Mouse (Mus musculus) neural tube, embryonic 11.5 days (tissue): Measurements from ENCODE around the gene Tmem30a. TPM values are rescaled to one million over a fixed set of nuclear protein-coding genes. Genes with fewer than 3 reads are reported as not detected.

ENCODE experiments used
- ATAC-seq: fragments of 200-750 bp; cut with Nextera tagmentation; 2 replicates; pipeline ENCODE4 v1.8.0; 2017; ENCODE audit warnings: moderate number of reproducible peaks, mild to moderate bottlenecking, moderate TSS enrichment, moderate library complexity; ENCODE audit not compliant: insufficient read depth, low FRiP score, low TSS enrichment
- DNase-seq: peaks from one replicate; pipeline ENCODE4 v3.0.0-alpha.2; 2015; ENCODE audit warnings: low spot score
- H3K27ac ChIP-seq: fragments of 300-500 bp; sonication (generic); 2 replicates; pipeline ENCODE4 v1.5.1; 2014; ENCODE audit warnings: low read depth, mild to moderate bottlenecking, low read length
- H3K27me3 ChIP-seq: fragments of 300-500 bp; sonication (generic); 2 replicates; pipeline ENCODE4 v1.6.1; 2014; ENCODE audit warnings: mild to moderate bottlenecking, low read length, mixed read lengths; ENCODE audit not compliant: control insufficient read depth, insufficient read depth
- H3K36me3 ChIP-seq: fragments of 300-500 bp; sonication (generic); 2 replicates; pipeline ENCODE4 v1.6.1; 2014; ENCODE audit warnings: mild to moderate bottlenecking, low read length, moderate library complexity, mixed read lengths; ENCODE audit not compliant: control insufficient read depth, insufficient read depth
- H3K4me1 ChIP-seq: fragments of 300-500 bp; sonication (generic); 2 replicates; pipeline ENCODE4 v1.6.1; 2014; ENCODE audit warnings: low read length, mixed read lengths; ENCODE audit not compliant: control insufficient read depth, insufficient read depth
- H3K4me2 ChIP-seq: fragments of 300-500 bp; sonication (generic); 2 replicates; pipeline ENCODE4 v1.6.1; 2014; ENCODE audit warnings: low read depth, mild to moderate bottlenecking, moderate library complexity
- H3K4me3 ChIP-seq: fragments of 300-500 bp; sonication (generic); 2 replicates; pipeline ENCODE4 v1.5.1; 2014; ENCODE audit warnings: low read depth, low read length
- H3K9ac ChIP-seq: fragments of 300-500 bp; sonication (generic); 2 replicates; pipeline ENCODE4 v1.6.1; 2014; ENCODE audit warnings: mild to moderate bottlenecking, low read length
- H3K9me3 ChIP-seq: fragments of 300-500 bp; sonication (generic); 2 replicates; pipeline ENCODE4 v1.6.1; 2016; ENCODE audit warnings: low read length; ENCODE audit not compliant: control insufficient read depth
- WGBS: fragments of 180-500 bp; shearing (Covaris S2); extraction: QIAGEN DNeasy Blood & Tissue Kit; methylation state at CpG from one replicate; pipeline ENCODE4 v1.1.7; 2014; 5-methylcytosine and 5-hydroxymethylcytosine counted together
- polyA plus RNA-seq: library from polyadenylated mRNA; unstranded; fragments of >200 nt; fragmentation: Nextera tagmentation; extraction: Ambion mirVana; gene quantifications from 2 replicates; pipeline ENCODE4 v1.2.1, GENCODE M21; 2014

Tmem30a gene
- polyA plus RNA-seq, 1 experiment from 2014 or later = 100.0 TPM

GRCm38 (mm10) chr9:79823856-79824255, 30.5 kb upstream of the Tmem30a start:
- Histone ChIP-seq H3K4me3 (no peak overlapping the region), H3K27ac (no peak overlapping the region), H3K9me3 (no peaks in the 10 kb centered on the region), H3K4me1 (no peaks in the 10 kb centered on the region), H3K4me2 (no peak overlapping the region), H3K9ac (no peak overlapping the region), H3K27me3 (no peaks in the 10 kb centered on the region), H3K36me3 (no peaks in the 10 kb centered on the region)
- ATAC-seq (0 out of 2 replicates have a peak, but pooled peaks have one; percentile 28), DNase-seq (no peak)
- WGBS = 41% methylated on average over 2 of the region's 2 CpGs

- DNase-seq = peak; percentile 31
- Histone ChIP-seq H3K9me3 (no peaks in the 10 kb centered on the region), H3K4me3 (no peak overlapping the region), H3K9ac (no peak overlapping the region), H3K4me1 (no peaks in the 10 kb centered on the region), H3K36me3 (0 out of 2 replicates have a peak, but pooled peaks cover 3% of the 10 kb centered on the region), H3K27ac (no peak overlapping the region), H3K4me2 (no peak overlapping the region), H3K27me3 (no peaks in the 10 kb centered on the region)
- peak; percentile 80 for ATAC-seq
- 40% methylated on average over 4 of the region's 4 CpGs for WGBS
Measured at GRCm38 (mm10) chr9:79823438-79823837, 30.1 kb upstream of the Tmem30a start.

- Histone ChIP-seq H3K36me3 (0 out of 2 replicates have a peak, but pooled peaks cover 4% of the 10 kb centered on the region), H3K9me3 (no peaks in the 10 kb centered on the region), H3K27ac (no peak overlapping the region), H3K4me3 (no peak overlapping the region), H3K4me1 (no peaks in the 10 kb centered on the region), H3K27me3 (no peaks in the 10 kb centered on the region), H3K9ac (no peak overlapping the region), H3K4me2 (no peak overlapping the region)
- WGBS = 89% methylated on average over 5 of the region's 5 CpGs
- ATAC-seq = no peak
- no peak for DNase-seq
Measured at GRCm38 (mm10) chr9:79816464-79816863, 23.2 kb upstream of the Tmem30a start.

GRCm38 (mm10) chr9:79816013-79816412, 22.7 kb upstream of the Tmem30a start:
- Histone ChIP-seq H3K4me3 (no peak overlapping the region), H3K9me3 (no peaks in the 10 kb centered on the region), H3K4me2 (no peak overlapping the region), H3K4me1 (no peaks in the 10 kb centered on the region), H3K27me3 (no peaks in the 10 kb centered on the region), H3K9ac (no peak overlapping the region), H3K36me3 (0 out of 2 replicates have a peak, but pooled peaks cover 4% of the 10 kb centered on the region), H3K27ac (no peak overlapping the region)
- WGBS = 90% methylated on average over 11 of the region's 11 CpGs
- ATAC-seq (no peak), DNase-seq (no peak)

GRCm38 (mm10) chr9:79814592-79814991, 21.3 kb upstream of the Tmem30a start:
- Histone ChIP-seq H3K4me2 (no peak overlapping the region), H3K27me3 (no peaks in the 10 kb centered on the region), H3K4me3 (no peak overlapping the region), H3K9ac (no peak overlapping the region), H3K36me3 (0 out of 2 replicates have a peak, but pooled peaks cover 4% of the 10 kb centered on the region), H3K4me1 (no peaks in the 10 kb centered on the region), H3K9me3 (no peaks in the 10 kb centered on the region), H3K27ac (no peak overlapping the region)
- WGBS = 90% methylated on average over 4 of the region's 4 CpGs
- DNase-seq = no peak
- ATAC-seq = no peak

- Histone ChIP-seq H3K9ac (no peak overlapping the region), H3K27me3 (no peaks in the 10 kb centered on the region), H3K4me3 (no peak overlapping the region), H3K36me3 (no peaks in the 10 kb centered on the region), H3K27ac (no peak overlapping the region), H3K4me2 (no peak overlapping the region), H3K9me3 (no peaks in the 10 kb centered on the region), H3K4me1 (no peaks in the 10 kb centered on the region)
- DNase-seq = no peak
- 77% methylated on average over 11 of the region's 11 CpGs for whole genome bisulfite sequencing
- ATAC-seq = no peak
Measured at GRCm38 (mm10) chr9:79810969-79811902, 17.9 kb upstream of the Tmem30a start.

GRCm38 (mm10) chr9:79810534-79810933, 17.2 kb upstream of the Tmem30a start:
- H3K4me3 ChIP-seq = no peak overlapping the region
- no peak overlapping the region for H3K9ac ChIP-seq
- no peaks in the 10 kb centered on the region for H3K27me3 ChIP-seq
- H3K36me3 ChIP-seq = no peaks in the 10 kb centered on the region
- DNase-seq = no peak
- H3K4me1 ChIP-seq = no peaks in the 10 kb centered on the region
- H3K27ac ChIP-seq = no peak overlapping the region
- no peaks in the 10 kb centered on the region for H3K9me3 ChIP-seq
- ATAC-seq = no peak
- no peak overlapping the region for H3K4me2 ChIP-seq
- WGBS = 92% methylated on average over 3 of the region's 3 CpGs

GRCm38 (mm10) chr9:79809411-79809810, 16.1 kb upstream of the Tmem30a start:
- Histone ChIP-seq H3K27ac (no peak overlapping the region), H3K9ac (no peak overlapping the region), H3K4me3 (no peak overlapping the region), H3K4me1 (no peaks in the 10 kb centered on the region), H3K9me3 (no peaks in the 10 kb centered on the region), H3K4me2 (no peak overlapping the region), H3K36me3 (no peaks in the 10 kb centered on the region), H3K27me3 (no peaks in the 10 kb centered on the region)
- 86% methylated on average over 6 of the region's 6 CpGs for WGBS
- ATAC-seq (no peak), DNase-seq (no peak)

GRCm38 (mm10) chr9:79807178-79807577, 13.9 kb upstream of the Tmem30a start:
- Histone ChIP-seq H3K36me3 (no peaks in the 10 kb centered on the region), H3K27me3 (no peaks in the 10 kb centered on the region), H3K4me2 (no peak overlapping the region), H3K9ac (no peak overlapping the region), H3K4me1 (no peaks in the 10 kb centered on the region), H3K27ac (no peak overlapping the region), H3K9me3 (no peaks in the 10 kb centered on the region), H3K4me3 (no peak overlapping the region)
- ATAC-seq (no peak), DNase-seq (no peak)
- WGBS = 60% methylated on average over 4 of the region's 4 CpGs
